Mouse (Mus musculus): Measurements from ENCODE around the gene Nt5dc1. TPM values are rescaled to one million over a fixed set of nuclear protein-coding genes. Genes with fewer than 3 reads are reported as not detected.

The Nt5dc1 gene
- 10 to 100 TPM; 42.4 to 46.0 TPM for total RNA-seq (2023)

DNA sequence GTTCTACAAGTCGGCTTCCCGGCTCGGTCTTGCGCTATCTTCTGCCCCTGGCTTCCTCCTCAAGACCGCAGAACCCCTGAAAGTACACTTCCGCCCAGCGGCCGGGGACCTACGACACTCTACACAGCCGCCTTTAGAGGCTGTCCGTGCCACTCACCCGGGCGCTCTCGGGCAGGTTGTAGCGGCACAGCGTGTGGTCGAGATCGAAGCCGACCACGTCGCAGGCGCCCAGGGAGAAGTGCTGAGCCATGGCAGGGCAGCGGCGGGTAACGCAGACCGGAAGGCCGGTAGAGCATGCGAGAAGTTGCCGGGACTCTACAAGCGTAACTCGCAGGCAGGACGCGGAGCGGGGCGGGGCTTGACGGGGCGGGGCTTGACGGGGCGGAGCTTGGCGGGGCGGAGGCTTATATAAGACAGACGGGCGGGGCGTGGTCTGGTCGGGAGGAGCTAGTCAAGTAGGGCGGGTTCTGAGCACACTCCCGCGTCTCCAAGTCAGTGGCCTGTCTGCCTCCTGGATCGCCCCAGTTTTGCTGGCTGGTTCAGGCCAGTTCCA lies at the start of gene Nt5dc1:
Nt5dc1 (minus strand) TSS at position 349 of the 553 bp plus-strand sequence.

DNA sequence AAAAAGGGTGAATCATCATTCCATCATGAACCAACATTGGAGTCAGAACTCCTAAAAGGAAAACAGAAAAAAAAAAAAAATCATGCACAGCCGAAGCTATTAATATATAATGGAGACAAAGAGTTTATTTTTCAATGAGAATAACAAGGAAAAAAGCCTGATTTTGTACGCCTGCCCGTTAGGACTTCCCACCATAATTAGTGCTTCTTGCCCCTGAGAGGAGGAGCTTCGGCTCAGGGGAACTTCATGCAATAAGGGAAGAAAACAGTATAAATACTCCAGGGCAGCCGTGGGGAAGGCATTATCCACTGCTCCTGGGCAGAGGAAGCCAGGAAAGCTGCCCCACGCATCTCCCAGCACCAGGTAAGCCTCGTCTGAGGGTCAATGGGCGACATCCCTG lies 28.7 kb downstream of the Nt5dc1 start, which contains the start of gene Col10a1:
Col10a1 (plus strand) TSS at position 301 of the 400 bp plus-strand sequence.

DNA sequence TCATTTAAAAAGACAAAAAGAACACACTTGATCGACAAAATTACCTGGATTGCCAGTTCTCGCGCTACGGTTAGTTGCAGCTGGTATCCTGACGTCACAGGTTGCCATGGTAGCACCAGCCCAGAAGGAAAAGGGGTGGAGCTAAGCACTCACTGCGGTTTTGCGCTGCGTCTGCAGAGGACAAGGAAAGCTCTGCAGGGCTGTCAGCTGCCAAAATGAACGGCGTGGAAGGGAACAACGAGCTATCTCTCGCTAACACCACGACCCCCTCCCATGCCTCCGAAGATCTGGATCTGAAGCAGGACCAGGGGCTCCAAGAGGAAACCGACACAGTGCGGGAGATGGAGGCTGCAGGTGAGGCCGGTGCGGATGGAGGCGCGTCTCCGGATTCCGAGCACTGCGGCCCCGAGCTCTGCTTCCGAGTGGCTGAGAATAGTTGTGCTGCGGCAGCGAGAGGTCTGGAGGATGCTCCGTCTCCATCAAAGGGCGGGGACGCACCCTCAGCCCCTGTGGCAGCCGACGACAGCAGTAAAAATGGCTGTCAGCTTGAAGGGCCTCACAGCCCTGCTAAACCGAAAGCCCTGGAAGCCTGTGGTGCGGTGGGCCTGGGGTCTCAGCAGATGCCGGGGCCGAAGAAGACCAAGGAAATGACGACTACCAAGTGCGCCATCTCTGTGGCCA lies 120.9 kb downstream of the Nt5dc1 start, which contains the start of gene Tspyl4:
Tspyl4 (plus strand) TSS at position 144 of the 681 bp plus-strand sequence.

DNA sequence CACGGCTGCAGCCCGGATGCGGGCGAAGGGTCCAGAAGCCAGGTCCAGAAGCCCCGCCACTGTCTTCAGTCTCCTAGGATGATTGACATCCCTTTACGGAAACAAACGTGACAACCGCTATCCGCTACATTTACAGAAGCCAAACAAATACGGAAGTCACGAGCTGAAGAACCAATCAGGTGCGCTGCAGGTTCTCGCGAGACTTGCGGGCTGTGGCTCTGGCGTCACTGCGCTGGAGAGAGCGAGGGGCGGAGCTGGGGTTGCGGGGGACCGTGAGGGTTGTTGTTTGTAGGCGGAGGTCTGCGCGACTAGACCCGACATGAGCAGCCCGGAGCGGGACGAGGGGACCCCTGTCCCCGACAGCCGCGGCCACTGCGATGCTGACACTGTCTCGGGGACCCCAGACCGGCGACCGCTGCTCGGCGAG lies 136.4 kb downstream of the Nt5dc1 start, which contains the start of gene Tspyl1:
Tspyl1 (plus strand) TSS at position 229 of the 427 bp plus-strand sequence.

Other genes with a start within 250 kb of the Nt5dc1 start
- 10 to 100 TPM in 1 of 2 experiments, 1 to 10 TPM in 1; 8.3 to 13.3 TPM for gene Dse, start 210.8 kb downstream of the Nt5dc1 start, total RNA-seq (2023)
- gene Tspyl1, start 136.4 kb downstream of the Nt5dc1 start, total RNA-seq (2023) = 10 to 100 TPM; 69.4 to 73.2 TPM
- gene Tspyl4, start 121.1 kb downstream of the Nt5dc1 start, total RNA-seq (2023) = 1 to 10 TPM; 1.2 to 2.2 TPM
- gene Col10a1, start 28.6 kb downstream of the Nt5dc1 start, total RNA-seq (2023) = not detected
- gene Frk, start 64.8 kb upstream of the Nt5dc1 start, total RNA-seq (2023) = not detected